Mouse (Mus musculus) heart, adult 8-10 months (tissue): ENCODE data around the gene Rin3. TPM values are rescaled to one million over a fixed set of nuclear protein-coding genes. Genes with fewer than 3 reads are reported as not detected.

Experiments
- DNase-seq: peaks from one replicate; pipeline ENCODE4 v3.0.0; 2022; ENCODE audit warnings: low spot score
- total RNA-seq, 4 experiments: library from RNA; stranded (reverse); gene quantifications; 2 replicates each; pipeline ENCODE4 v1.2.4; 2022

The Rin3 gene
- total RNA-seq, 4 experiments from 2014 or later, result 12.2 to 18.8 (median 17.0) TPM

DNA sequence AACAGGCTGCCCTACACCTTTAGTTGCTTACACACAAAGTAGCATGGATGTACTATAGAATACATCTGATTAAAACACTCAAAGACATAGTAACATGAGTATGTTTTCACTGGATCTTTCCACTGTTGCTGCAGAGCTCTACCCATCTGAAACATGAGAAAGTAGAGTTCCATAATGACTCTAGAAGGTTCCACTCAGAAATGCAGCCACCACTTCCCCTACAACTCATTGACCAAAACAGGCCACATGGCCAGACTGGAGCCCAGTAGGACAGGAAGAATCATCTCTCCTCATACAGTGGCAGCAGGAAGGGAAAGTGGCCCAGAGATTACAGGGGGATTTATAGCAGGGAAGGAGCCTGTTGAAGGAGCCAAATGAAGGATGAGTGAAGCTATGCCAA lies 47.9 kb downstream of the Rin3 start:
- no peak for DNase-seq

DNA sequence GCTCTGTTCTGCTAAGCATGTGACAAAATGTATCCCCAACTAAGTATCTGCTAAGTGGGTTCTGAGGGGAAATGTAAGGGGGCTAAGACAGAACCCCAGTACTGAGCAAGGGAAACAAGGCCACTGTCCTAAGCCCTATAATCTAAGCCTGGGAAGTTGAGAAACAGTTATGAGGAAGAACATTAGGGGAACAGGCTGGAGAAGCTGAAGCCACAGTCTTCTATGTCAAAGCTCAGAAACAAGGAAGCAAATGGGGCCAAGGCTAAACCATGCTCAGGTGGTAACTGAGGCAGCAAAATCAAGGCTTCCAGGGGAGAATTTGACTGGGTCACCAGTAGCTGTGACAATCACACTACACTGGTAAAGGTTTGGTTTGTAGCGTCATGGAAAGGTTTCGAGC lies 50.3 kb downstream of the Rin3 start:
- no peak for DNase-seq

DNA sequence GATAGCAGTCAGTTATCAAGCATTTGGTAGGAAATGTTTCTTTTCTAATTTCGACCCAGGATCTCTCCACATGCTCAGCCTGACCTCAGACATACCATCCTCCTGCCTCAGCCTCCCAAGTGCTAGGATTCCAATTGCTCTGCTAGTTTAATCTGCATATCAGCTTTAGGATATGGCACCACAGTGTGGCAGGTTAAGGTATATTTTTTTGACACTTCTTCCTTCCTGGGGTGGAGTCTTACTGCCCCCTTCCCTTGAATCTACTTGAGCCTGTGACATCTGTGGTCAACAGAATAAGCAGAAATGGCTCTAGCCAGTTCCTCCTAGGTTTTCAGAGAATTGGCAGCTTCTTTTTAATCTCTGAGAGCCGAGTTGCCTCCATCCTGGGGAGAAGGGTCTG lies 56.2 kb downstream of the Rin3 start:
- no peak for DNase-seq

DNA sequence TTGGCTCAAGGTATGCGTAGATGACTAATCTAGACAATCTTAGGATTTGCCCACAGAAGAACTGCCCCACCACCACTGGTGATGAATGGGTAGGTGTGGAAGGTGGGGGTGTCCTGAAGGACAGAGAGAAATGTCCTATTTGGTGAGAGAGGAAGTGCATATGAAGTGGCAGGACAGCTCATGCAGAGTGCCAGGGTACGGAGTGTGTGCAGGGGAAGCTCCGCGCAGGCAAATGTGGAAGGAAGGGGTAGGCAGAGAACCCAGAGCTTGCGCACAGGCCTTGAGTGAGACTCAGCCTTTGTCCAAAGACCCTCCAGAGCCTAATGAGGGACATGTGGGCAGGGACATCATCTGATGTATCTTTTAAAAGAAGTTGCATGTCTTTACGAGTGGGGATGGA lies 57.6 kb downstream of the Rin3 start:
- DNase-seq, result no peak

DNA sequence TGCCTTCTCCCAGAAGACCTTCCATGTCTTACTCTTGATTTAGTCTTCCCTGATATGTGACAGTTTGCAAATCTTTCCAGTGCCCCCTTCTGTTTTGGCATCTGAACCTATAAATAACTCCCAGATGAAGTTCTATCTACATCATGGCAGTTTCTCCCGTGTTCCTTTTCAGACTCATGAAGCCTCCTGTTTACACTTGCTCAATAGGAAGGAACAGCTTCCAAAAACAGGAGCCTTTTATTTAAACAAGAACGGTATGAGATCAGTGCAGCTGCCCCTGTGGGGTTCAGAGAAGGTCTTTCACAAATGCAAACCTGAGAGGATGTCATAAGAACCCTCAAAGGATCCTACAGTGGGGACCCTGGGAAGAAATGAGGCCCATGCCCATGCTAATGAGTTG lies 59.3 kb downstream of the Rin3 start:
- DNase-seq, result no peak

DNA sequence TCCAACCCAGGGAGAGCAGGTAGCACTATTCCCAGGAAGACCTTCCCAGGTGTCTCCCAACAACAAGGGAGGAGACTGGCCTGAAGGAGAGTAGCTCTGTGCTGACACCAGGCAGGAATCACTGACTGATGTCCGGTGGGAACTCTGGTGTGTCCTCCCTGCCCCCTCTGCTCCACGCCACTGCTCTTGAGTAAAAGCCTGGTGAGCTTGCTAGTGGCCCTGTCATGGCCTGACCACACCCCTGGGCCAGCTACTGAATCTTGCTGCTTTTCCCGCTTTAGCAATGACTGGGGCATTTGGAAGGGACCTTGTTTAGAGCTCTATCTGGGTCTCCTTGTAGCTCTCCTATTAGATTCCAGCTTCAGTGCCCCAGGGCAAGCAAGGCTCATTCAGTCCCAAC lies 59.8 kb downstream of the Rin3 start:
- DNase-seq, result no peak

DNA sequence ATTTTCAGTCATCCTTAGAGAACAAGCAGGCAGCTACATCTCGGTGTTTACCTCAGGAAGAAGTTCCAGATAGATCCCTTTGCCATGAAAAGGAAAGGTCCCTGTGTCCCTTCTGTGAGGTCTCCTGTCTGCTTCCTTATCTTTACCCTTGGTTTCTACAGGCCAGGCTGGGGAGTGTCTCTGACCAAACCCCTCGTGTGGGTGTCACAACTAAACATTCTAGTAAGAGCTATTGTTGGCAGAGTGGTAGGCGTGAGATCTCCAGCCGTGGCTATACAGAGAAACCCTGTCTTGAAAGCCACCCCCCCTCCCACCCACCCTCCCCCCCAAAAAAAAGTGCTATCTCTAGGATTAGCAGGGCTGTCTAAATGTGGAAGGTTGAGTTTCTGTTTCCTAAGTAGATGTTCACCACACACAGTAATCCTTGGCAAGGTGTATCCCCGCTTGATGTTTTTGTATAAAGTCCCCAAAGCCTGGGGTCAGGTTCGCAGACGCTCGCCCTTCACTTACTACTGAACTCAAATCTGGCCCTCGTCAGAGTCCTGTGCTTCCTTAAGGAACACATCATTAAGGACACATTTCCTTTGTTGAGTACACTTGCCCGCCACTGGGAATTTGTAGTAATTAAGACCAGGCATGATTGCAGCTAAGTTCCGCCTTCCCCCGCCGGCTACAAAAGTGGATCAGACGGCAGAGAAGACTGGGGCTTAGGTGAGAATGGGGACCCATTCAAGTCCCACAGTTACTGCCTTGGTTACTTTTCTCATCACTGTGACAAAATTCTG lies 62.4 kb downstream of the Rin3 start:
- DNase-seq, result no peak

DNA sequence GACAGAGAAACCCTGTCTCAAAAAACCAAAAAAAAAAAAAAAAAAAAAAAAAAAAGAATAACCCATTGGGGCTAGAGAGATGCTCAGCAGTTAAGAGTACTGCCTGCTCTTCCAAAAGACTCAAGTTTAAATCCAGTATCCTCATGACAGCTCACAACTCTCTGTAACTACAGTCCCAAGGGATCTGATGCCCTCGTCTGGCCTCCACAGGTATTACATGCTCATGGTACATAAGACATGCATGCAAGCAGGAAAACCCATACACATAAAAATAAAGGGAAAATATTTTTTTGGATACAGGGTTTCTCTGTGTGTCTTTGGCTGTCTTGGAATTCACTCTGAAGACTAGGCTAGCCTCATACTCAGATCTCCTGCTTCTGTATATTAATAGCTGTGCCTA lies 63.7 kb downstream of the Rin3 start:
- DNase-seq, result peak; percentile 69

DNA sequence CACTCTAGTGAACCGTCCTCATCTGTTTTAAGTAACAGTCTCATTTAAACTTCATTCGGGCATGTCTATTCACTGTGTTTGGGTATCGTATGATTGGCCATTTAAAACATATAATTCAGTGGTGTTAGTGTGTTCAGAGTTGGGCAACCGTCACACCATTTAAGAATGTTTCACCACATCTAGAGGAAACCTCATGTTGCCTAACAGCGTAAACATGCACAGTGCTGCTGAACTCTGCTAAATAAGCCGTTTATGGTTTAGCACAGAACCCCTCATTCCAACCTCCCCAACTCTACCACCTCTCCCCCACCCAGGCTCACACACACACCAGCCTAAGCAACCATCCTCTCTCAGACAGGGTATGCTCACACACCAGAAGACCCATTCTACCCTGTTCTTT lies 65.6 kb downstream of the Rin3 start:
- no peak for DNase-seq

DNA sequence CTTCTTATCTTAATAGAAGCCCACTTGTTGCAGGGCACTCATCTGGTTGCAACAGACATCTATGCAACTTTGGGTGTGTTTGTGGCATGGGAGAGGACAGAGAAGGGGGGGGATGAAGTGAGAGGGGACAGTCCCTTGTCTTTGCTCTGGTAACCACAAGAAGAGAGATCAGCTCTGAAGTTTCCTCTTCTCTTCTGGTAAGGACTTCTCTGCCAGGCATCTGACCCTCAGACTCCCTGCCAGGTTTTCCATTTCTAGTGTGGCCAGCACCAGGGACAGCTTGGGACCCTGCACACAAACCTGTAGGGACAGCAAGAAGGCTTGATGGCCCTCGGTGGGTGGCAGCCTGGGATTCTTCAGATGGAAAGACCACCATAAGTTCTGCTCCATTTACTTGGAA lies 68.1 kb downstream of the Rin3 start:
- no peak for DNase-seq

DNA sequence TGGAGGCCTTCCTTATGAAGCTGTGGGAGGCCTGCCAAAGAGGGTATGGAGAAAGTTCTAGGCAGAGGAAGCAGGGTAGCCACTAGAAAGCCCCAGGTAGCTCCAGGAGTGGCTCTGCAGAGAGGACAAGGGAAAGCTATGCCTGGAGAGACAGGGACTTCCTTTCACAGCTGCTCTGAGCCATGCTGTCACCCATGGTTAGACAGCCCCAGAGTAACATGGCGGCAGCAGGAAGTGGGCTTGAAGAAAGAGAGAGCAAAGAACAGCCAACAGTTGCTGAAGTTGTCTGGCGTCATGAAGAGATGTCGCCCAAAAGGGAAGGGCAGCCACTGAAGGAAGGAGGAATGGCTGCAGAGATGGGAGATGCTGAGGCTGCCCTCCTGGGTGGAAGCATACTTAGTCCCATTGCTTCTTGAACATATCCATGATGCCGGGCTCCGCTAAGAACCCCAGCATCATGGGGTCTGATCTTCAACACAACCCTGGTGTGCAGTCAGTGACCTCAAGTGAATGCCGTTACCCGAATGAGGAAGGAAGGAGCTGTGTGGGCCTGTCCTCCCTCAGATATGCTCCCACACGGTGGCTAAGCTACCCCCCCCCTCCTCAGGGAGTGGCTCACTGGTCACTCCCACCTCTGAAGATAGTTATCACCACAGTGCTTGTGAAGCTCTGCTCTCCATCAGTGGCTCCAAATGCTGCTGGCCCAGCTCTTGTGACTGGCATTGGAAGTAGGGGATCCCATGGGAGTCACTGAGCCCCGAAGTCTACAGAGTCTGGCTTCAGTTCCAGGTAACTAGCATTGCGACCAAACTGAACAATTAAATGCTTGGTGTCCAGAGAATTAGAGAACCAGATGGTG lies 71.5 kb downstream of the Rin3 start:
- no peak for DNase-seq

DNA sequence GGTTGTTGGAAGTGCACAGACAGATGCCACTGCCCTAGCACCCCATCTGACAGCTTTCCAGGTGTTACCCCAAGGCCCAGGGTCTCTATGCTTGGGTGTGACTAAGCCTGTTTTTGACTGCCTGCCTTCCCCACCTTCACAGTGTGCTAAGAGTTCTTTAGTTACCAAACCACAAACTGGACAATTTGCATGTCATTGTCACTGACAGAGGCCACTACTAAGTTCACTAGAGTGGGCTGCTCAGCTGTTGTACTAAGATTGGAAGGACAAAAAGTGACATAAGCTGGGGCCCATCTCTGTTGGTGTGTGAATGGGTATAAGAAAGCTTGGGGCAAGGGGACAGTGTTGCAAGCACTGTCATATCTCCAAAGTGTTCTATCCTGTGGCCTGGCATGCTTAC lies 72.9 kb downstream of the Rin3 start:
- no peak for DNase-seq

DNA sequence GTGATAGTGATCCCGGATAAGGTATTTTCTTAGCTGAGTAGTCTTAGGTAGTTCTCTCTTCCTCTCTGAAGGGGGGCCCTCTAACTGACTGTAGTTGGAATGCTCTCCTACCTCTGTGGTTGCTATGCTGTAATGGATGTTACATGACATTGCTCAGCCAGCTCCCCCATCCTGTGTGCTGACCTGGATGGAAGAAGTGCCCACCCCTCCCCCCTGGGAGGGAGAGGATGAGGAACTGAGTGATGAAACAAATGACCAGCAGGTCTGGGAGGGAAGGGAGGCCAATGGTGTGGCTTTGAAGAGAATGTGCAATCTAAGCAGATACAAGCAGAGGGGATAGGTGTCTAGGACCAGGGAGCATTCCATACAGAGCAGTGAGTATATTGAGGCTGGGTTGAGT lies 73.9 kb downstream of the Rin3 start:
- no peak for DNase-seq

DNA sequence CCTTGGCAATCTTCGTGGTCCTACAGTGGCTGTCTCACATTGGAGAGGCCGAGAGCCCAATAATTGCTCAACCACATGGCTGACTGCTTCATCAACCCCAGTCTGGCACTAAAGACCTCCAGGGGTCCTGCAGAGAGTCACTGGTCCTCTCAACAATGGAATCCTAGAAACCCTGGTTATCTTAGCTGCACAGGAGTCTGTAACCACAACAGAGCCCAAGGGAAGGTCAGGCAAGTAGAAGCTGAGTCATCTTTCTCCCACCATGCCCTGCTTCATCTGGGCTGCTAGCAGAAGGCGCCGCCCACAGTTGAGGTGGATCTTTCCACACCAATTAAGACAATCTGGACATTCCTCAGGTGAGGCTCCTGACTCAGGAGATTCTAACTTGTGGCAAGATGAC lies 76.5 kb downstream of the Rin3 start:
- no peak for DNase-seq

DNA sequence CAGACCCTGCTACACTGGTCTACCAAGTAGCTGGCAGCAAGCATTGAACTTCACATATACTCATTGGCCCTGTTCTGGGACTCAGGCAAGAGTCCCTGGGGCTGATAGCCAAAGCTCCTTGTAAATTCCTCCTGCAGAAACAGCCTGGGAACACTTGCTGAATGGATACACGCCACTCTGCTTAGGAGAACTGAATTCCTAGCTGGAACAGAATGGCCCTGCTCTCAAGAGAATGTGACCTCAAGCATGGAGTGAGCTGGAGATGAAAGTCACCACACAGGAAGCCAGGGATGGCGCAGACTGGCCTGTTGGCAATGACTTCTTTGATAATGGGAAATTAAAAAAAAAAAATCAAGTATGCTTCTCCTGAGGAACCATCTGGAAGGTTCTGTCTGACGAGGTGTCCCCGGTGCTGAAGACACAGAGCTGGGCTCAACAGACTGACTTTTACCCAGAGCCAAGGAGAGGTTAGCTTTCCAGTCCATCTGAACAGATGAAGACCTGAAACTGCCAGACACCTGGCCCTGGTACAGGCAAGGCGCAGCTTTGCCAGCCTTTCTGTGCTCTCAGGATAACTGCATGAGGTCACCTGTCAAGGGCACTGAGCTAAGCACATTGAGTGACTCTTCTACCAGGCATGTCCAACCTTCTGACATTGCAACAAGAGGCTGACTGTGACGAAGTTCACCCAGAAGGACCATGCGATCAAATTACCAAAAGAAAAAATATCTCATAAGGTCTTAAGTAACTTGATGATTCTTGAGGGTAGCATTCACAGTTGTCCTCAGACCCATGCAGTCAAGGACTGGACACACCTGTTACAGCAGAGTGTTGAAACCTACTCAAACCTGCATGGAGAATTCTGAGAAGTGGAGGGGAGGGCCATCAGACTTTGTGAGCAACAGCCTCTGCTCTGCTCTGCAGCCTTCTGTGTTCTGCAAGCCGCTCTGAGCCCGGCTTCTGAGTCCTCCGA lies 78.6 kb downstream of the Rin3 start:
- DNase-seq, result peak; percentile 32

DNA sequence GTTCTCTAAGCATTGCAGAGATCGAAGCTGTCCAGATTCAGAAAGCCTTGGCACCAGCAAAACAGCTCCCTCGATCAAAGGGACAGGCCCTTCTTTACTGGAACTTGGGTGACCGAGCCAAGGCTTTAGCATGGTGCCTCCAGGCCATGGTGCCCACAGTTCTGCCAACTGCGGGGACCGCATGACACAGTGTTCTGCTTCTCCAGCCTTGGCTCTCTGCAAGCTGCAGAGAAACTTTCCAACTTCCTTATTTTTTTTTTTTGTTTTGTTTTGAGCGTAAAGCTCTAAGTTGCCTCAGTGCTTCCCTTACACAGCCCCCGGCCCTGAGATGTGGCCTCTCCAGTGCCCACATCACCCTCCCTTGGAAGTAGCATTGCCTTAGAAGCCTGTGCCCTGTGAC lies 82.2 kb downstream of the Rin3 start:
- no peak for DNase-seq

DNA sequence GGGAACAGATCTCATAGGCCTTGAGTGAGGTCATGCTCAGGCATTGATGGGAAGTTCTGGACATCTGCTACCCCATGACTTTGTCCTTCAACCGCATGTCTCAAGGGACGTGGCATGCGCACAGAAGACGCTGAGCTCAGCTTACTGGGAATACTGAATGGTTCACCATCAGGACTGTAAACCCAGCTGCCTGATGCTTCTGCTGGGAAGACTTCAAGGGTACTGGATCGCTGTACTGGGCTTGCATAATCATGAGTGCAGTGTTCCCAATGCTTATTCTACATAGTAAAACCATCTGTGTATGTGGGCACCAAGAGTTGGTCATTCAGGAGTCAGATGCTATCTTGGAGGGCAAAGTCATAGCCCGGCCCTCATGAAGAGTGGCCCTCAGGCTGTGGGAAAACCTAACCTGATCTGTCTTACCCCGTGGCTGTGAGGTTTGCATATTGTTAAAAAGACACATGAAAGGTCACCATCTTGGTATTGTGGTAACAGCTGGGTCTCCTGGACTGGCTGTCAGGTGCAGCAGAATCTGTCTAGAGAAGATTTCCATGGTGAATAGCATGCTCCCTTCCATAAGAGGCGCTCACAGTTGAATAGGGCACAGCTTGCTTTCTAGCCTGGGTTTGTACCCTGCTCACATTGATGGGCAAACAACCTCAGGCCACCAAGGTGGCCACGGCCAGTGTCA lies 83.4 kb downstream of the Rin3 start:
- no peak for DNase-seq

DNA sequence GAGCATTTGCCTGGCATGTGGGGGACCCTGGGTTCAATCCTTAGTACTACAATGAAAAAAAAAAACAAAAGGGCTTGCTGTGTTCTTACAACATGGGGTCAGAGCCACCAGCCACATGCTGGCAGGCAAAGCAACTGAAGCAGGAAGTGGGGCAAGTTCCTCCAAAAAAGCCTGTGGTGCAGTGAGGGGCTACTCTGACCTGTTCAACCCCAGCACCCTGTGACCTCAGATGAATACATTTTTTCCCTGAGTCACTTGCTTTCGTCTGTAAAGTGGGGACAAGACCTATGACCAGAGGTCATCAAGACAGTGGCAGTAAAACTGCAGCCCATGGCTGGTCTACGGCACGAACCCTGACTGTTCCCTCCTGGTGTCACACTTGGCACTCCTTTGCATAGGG lies 84.2 kb downstream of the Rin3 start:
- no peak for DNase-seq

DNA sequence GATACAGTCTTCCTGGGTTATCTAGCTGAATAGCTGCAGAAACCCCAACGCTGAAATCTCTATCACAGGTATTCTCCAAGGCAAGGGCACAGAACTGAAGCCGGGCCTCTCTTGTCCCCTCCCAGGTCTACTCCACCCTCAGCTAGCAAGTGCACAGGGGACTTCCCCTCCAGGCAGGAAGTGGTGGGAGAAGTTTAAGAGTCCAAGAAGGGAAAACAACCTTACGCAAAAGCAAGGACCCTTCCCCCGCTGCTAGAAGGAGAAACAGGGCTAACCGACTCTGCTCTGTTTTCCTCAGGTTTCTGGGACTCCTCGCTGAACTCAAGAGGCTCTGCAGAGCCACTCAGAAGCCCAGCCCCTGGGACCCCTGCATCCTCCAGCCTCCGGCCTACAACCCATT lies 85.2 kb downstream of the Rin3 start:
- no peak for DNase-seq

DNA sequence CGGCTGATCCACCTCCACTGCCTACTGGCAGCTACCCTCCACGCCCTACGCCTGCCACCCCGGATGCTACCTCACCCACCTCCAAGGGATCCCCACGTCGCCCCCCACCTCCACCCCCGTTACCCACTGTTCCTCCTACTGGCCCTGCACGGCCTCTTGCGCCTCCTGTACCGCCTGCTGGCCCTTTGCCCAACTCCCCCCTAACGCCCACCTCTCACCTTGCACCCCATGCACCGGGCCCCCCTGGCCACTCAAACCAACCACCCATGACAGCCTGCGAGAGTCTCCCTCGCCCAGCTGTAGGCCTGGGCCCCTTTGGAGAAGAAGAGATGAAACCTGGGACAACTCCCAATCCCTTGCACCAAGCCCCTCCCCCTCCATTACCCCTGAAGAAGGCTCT lies 85.7 kb downstream of the Rin3 start:
- no peak for DNase-seq

DNA sequence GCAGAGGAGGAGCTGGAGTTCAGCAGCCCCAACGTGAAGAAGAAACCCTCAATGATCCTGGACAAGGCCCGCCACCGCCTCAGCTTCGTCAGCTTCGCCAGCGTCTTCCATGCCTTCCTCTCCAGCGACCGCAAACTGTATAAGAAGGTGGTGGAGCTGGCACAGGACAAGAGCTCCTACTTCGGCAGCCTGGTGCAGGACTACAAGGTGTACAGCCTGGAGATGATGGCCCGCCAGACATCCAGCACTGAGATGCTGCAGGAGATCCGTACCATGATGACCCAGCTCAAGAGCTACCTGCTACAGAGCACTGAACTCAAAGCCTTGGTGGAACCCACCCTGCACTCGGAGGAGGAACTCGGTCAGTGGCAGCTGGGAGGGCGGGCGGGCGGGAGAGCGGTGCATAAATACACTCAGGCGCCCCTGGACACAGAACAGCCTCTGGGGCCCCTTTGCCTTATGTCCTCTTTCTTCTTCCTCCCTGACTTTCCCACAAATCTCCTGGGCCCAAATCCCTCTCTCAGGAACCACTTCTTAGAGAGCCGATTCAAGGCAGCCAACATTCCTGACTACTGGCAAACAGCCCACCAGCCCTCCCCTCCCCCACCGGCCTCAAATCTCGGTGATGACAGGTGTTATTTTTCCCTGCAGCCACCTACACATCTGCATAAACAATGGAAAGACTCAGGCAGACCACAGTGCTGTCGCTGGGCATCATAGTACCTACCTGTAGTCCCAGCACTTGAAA lies 86.8 kb downstream of the Rin3 start:
- DNase-seq, result no peak
